Mouse (Mus musculus) limb, embryonic 11.5 days (tissue): ENCODE measurements around the gene Fgfr2. TPM values are rescaled to one million over a fixed set of nuclear protein-coding genes. Genes with fewer than 3 reads are reported as not detected.

Source experiments
- ATAC-seq: fragments of 200-750 bp; cut with Nextera tagmentation; 2 replicates; pipeline ENCODE4 v1.8.0; 2017; ENCODE audit warnings: low read depth; ENCODE audit not compliant: insufficient number of reproducible peaks, low FRiP score, low TSS enrichment
- DNase-seq: peaks from one replicate; pipeline ENCODE4 v3.0.0-alpha.2; 2015; ENCODE audit warnings: low spot score
- H3K27ac ChIP-seq: fragments of 300-500 bp; sonication (generic); replicated peaks from 2 replicates; pipeline ENCODE4 v1.5.1; 2014; ENCODE audit warnings: low read depth, mild to moderate bottlenecking, low read length
- H3K27me3 ChIP-seq: fragments of 300-500 bp; sonication (generic); 2 replicates; pipeline ENCODE4 v1.6.1; 2014; ENCODE audit warnings: mild to moderate bottlenecking, low read length, mixed read lengths; ENCODE audit not compliant: control insufficient read depth, insufficient read depth
- H3K36me3 ChIP-seq: fragments of 300-500 bp; sonication (generic); 2 replicates; pipeline ENCODE4 v1.6.1; 2014; ENCODE audit warnings: mild to moderate bottlenecking, low read length, moderate library complexity, mixed read lengths; ENCODE audit not compliant: control insufficient read depth, insufficient read depth
- H3K4me1 ChIP-seq: fragments of 300-500 bp; sonication (generic); 2 replicates; pipeline ENCODE4 v1.6.1; 2014; ENCODE audit warnings: low read length, mixed read lengths; ENCODE audit not compliant: control insufficient read depth, insufficient read depth
- H3K4me2 ChIP-seq: fragments of 300-500 bp; sonication (generic); 2 replicates; pipeline ENCODE4 v1.6.1; 2014; ENCODE audit warnings: low read depth, mild to moderate bottlenecking, moderate library complexity; ENCODE audit not compliant: severe bottlenecking
- H3K4me3 ChIP-seq: fragments of 300-500 bp; sonication (generic); 2 replicates; pipeline ENCODE4 v1.5.1; 2014; ENCODE audit warnings: low read depth, low read length
- H3K9ac ChIP-seq: fragments of 300-500 bp; sonication (generic); 2 replicates; pipeline ENCODE4 v1.6.1; 2014; ENCODE audit warnings: mild to moderate bottlenecking, low read length
- H3K9me3 ChIP-seq: fragments of 300-500 bp; sonication (generic); 2 replicates; pipeline ENCODE4 v1.6.1; 2016; ENCODE audit warnings: low read length; ENCODE audit not compliant: control insufficient read depth
- WGBS: fragments of 180-500 bp; shearing (Covaris S2); extraction: QIAGEN DNeasy Blood & Tissue Kit; methylation state at CpG from one replicate; pipeline ENCODE4 v1.1.7; 2014; 5-methylcytosine and 5-hydroxymethylcytosine counted together
- polyA plus RNA-seq: library from polyadenylated mRNA; unstranded; fragments of >200 nt; fragmentation: Nextera tagmentation; extraction: Ambion mirVana; gene quantifications from 2 replicates; pipeline ENCODE4 v1.2.1, GENCODE M21; 2014

The Fgfr2 gene
- polyA plus RNA-seq, 1 experiment from 2014 or later, result 60.1 TPM

- Histone ChIP-seq H3K4me1 (no peaks in the 10 kb centered on the region), H3K4me2 (no peak overlapping the region), H3K27me3 (no peaks in the 10 kb centered on the region), H3K9ac (no peak overlapping the region), H3K36me3 (no peaks in the 10 kb centered on the region), H3K9me3 (no peaks in the 10 kb centered on the region), H3K4me3 (no peak overlapping the region), H3K27ac (no peak overlapping the region)
- ATAC-seq (no peak), DNase-seq (no peak)
- 61% methylated on average over 9 of the region's 9 CpGs for WGBS
These were observed 2554.2 kb downstream of the Fgfr2 start for GRCm38 (mm10) chr7:130568783-130569436.

DNA sequence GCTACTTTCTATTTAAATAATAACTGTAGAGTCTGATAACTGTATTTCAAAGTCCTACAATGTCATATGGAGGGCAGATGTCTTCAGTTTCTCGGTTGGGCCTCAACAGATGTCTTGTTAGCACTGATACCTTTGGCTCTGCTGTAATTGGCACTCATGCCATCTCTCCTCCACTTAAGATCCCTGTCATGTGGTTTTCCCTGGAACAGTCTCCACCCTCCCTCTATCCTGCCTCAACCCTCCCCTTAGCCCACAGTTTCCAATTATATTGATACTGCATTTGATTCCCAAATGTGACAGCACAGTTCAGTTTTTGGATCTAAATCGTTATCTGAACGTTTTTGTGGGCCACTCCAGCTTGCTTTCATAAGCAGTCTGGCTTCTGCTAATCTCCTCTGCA lies 2558.6 kb downstream of the Fgfr2 start:
- Histone ChIP-seq H3K9me3 (no peaks in the 10 kb centered on the region), H3K4me3 (no peak overlapping the region), H3K27ac (no peak overlapping the region), H3K36me3 (no peaks in the 10 kb centered on the region), H3K4me1 (no peaks in the 10 kb centered on the region), H3K4me2 (no peak overlapping the region), H3K27me3 (no peaks in the 10 kb centered on the region), H3K9ac (no peak overlapping the region)
- 64% methylated on average over 3 of the region's 3 CpGs for WGBS
- DNase-seq, result no peak
- ATAC-seq, result no peak

DNA sequence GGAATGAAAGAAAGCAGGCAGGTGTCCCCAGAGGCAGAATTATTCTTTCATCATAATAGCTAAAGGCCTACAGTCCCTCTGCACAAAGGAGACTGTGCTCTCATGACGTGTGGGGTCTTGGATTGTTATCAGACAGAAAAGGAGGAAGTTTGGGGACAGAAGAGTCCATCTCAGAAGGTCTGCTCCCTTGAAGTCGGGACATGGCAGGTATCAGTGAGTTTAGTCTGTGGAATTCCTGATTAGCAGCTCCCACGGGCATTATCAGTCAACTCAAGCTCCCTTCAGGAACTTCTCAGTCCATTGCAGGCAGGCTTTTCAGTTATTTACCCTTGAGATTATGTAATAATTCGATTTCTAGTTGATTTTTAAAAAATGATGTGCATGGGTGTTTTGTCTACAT lies 2559.3 kb downstream of the Fgfr2 start:
- H3K27me3 ChIP-seq, result no peaks in the 10 kb centered on the region
- no peak overlapping the region for H3K9ac ChIP-seq
- no peak overlapping the region for H3K4me3 ChIP-seq
- H3K4me1 ChIP-seq, result no peaks in the 10 kb centered on the region
- H3K9me3 ChIP-seq, result no peaks in the 10 kb centered on the region
- ATAC-seq (no peak), DNase-seq (no peak)
- WGBS, result 72% methylated on average over 4 of the region's 4 CpGs
- H3K36me3 ChIP-seq, result no peaks in the 10 kb centered on the region
- no peak overlapping the region for H3K27ac ChIP-seq
- H3K4me2 ChIP-seq, result no peak overlapping the region

DNA sequence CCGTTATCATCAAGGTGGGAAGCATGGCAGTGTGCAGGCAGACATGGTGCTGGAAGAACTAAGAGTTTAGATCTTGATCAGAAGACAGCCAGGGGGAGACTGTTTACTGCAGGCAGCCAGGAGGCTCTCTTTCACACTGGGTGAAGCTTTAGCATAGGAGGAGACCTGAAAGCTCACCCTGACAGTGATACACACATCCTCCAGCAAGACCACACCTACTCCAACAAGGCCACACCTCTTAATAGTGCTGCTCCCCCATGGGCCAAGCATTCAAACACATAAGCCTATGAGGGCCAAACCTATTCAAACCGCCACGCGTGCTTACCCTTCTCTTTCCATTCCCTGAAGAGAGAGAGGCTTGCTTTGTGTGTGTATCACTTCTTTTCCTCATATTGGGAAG lies 2559.9 kb downstream of the Fgfr2 start:
- WGBS, result 81% methylated on average over 4 of the region's 4 CpGs

DNA sequence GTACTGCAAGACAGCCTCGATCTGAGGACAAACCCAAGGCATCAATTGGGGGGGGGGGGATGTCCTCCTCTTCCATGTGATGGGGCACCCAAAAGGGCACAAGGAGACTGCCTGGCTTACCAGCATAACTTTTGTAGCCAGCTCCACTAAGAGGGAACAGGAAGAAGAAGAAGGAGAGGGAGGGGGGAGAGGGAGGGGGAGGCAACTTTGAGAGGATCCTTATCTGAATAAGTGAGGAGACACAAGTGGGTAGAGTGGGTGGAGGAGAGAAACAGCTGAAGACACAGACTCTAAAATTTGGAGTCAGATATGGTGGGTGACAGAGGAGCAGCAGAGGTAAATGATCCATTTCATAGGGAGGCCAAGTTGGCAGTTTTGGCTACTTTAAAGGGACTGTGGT lies 2562.2 kb downstream of the Fgfr2 start:
- Histone ChIP-seq H3K27ac (no peak overlapping the region), H3K27me3 (no peaks in the 10 kb centered on the region), H3K4me3 (no peak overlapping the region), H3K9me3 (no peaks in the 10 kb centered on the region), H3K36me3 (no peaks in the 10 kb centered on the region), H3K4me1 (no peaks in the 10 kb centered on the region), H3K4me2 (no peak overlapping the region), H3K9ac (no peak overlapping the region)
- 67% methylated on average over 1 of the region's 1 CpGs for WGBS
- ATAC-seq, result no peak
- no peak for DNase-seq

More for the DNA sequence above, 2559.9 kb downstream of the Fgfr2 start:
- Histone ChIP-seq H3K4me2 (no peak overlapping the region), H3K4me3 (no peak overlapping the region), H3K27ac (no peak overlapping the region), H3K9me3 (no peaks in the 10 kb centered on the region), H3K9ac (no peak overlapping the region), H3K4me1 (no peaks in the 10 kb centered on the region), H3K36me3 (no peaks in the 10 kb centered on the region), H3K27me3 (no peaks in the 10 kb centered on the region)
- no peak for DNase-seq
- ATAC-seq, result no peak

- no peak for DNase-seq
These were observed 2564.6 kb downstream of the Fgfr2 start for GRCm38 (mm10) chr7:130558592-130558991.

GRCm38 (mm10) chr7:130555597-130555996 lies 2567.6 kb downstream of the Fgfr2 start:
- no peaks in the 10 kb centered on the region for H3K9me3 ChIP-seq
- no peak overlapping the region for H3K27ac ChIP-seq
- no peaks in the 10 kb centered on the region for H3K27me3 ChIP-seq
- H3K9ac ChIP-seq, result no peak overlapping the region
- no peaks in the 10 kb centered on the region for H3K36me3 ChIP-seq
- no peak overlapping the region for H3K4me3 ChIP-seq
- ATAC-seq (no peak), DNase-seq (no peak)
- H3K4me2 ChIP-seq, result no peak overlapping the region
- 79% methylated on average over 5 of the region's 5 CpGs for WGBS
- no peaks in the 10 kb centered on the region for H3K4me1 ChIP-seq

More at GRCm38 (mm10) chr7:130558592-130558991, 2564.6 kb downstream of the Fgfr2 start:
- Histone ChIP-seq H3K9me3 (no peaks in the 10 kb centered on the region), H3K4me2 (no peak overlapping the region), H3K36me3 (no peaks in the 10 kb centered on the region), H3K27me3 (no peaks in the 10 kb centered on the region), H3K4me1 (no peaks in the 10 kb centered on the region), H3K27ac (no peak overlapping the region), H3K9ac (no peak overlapping the region), H3K4me3 (no peak overlapping the region)
- 71% methylated on average over 4 of the region's 4 CpGs for WGBS
- no peak for ATAC-seq

DNA sequence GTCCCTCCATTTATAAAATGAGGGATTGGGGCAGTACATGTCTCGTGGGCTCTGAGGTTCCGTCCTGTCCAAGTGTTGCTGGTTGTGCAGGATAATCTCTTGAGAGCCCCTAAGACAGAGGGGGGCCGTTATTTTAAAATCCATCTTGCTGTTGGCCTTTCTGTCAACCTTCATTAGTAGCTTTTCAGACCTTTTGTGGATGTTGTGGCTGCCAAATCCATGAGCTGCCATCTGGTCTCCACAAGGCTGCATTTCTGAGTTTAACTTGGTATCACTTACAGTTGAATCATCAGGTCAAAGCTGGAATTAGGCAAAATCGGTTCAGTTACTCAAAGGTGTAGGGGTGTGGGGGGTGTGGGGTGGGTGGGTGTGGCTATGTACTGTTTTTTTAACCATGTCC lies 2569.8 kb downstream of the Fgfr2 start:
- H3K36me3 ChIP-seq, result no peaks in the 10 kb centered on the region
- no peaks in the 10 kb centered on the region for H3K4me1 ChIP-seq
- 75% methylated on average over 4 of the region's 4 CpGs for WGBS
- H3K9me3 ChIP-seq, result no peaks in the 10 kb centered on the region
- no peak for DNase-seq
- no peak overlapping the region for H3K9ac ChIP-seq
- no peak for ATAC-seq
- H3K27ac ChIP-seq, result no peak overlapping the region
- no peak overlapping the region for H3K4me3 ChIP-seq
- H3K27me3 ChIP-seq, result no peaks in the 10 kb centered on the region
- H3K4me2 ChIP-seq, result no peak overlapping the region

- DNase-seq, result no peak
- Histone ChIP-seq H3K9me3 (no peaks in the 10 kb centered on the region), H3K27me3 (no peaks in the 10 kb centered on the region), H3K4me2 (no peak overlapping the region), H3K4me3 (no peak overlapping the region), H3K9ac (no peak overlapping the region), H3K27ac (no peak overlapping the region), H3K36me3 (no peaks in the 10 kb centered on the region), H3K4me1 (no peaks in the 10 kb centered on the region)
- no peak for ATAC-seq
- 73% methylated on average over 5 of the region's 5 CpGs for WGBS
These were observed 2570.4 kb downstream of the Fgfr2 start for GRCm38 (mm10) chr7:130552780-130553179.
